Mouse (Mus musculus) olfactory bulb, adult 2 months (tissue): ENCODE measurements around the gene Sfpq. TPM values are rescaled to one million over a fixed set of nuclear protein-coding genes. Genes with fewer than 3 reads are reported as not detected.
"Not testable (repeated sequence)": the region's sequence is repeated elsewhere in the genome, so short reads cannot be mapped to it uniquely, and the experiment has no call there.

Experiments
- H3K27ac ChIP-seq: fragments of 200-500 bp; 2 replicates; pipeline ENCODE4 v1.5.1; 2012; ENCODE audit warnings: low read depth, low read length; ENCODE audit not compliant: insufficient read depth
- H3K4me1 ChIP-seq: fragments of 200-500 bp; 2 replicates; pipeline ENCODE4 v1.6.1; 2012; ENCODE audit warnings: low read length; ENCODE audit not compliant: control insufficient read depth, insufficient read depth
- H3K4me3 ChIP-seq: fragments of 200-500 bp; 2 replicates; pipeline ENCODE4 v1.5.1; 2012; ENCODE audit warnings: mild to moderate bottlenecking, low read depth, low read length, moderate library complexity; ENCODE audit not compliant: insufficient read depth
- CTCF ChIP-seq: fragments of 200-500 bp; IDR thresholded peaks from 2 replicates; pipeline ENCODE4 v1.5.1; 2012; ENCODE audit warnings: low read depth, mild to moderate bottlenecking, low read length, moderate library complexity; ENCODE audit not compliant: insufficient read depth
- POLR2A ChIP-seq: fragments of 200-500 bp; IDR thresholded peaks from 2 replicates; pipeline ENCODE4 v1.6.1; 2012; ENCODE audit warnings: mild to moderate bottlenecking, low read depth, low read length, moderate library complexity; ENCODE audit not compliant: insufficient read depth
- WGBS: fragments of 180-500 bp; shearing (Covaris S2); methylation state at CpG from one replicate; pipeline ENCODE4 v1.1.7; 2018; 5-methylcytosine and 5-hydroxymethylcytosine counted together
- polyA plus RNA-seq: library from polyadenylated mRNA; stranded (reverse); fragments of >200 nt; gene quantifications from 2 replicates; pipeline ENCODE4 v1.2.4, GENCODE M21; 2012; ENCODE audit warnings: low replicate concordance; ENCODE audit not compliant: missing spikeins, insufficient read depth, insufficient read length

Gene Sfpq
- polyA plus RNA-seq, 1 experiment: 1,081 TPM

- no peak overlapping the region for H3K27ac ChIP-seq
- H3K4me1 ChIP-seq: peaks cover 6% of the 10 kb centered on the region
- H3K4me3 ChIP-seq: no peak overlapping the region
- 40% methylated on average over 8 of the region's 8 CpGs for WGBS
- TF ChIP-seq CTCF: no peak
- no peak for TF ChIP-seq POLR2A
Observed at GRCm38 (mm10) chr4:127000601-127001105, 20.5 kb upstream of the Sfpq start.

GRCm38 (mm10) chr4:127004384-127004783 lies 16.7 kb upstream of the Sfpq start:
- Histone ChIP-seq H3K27ac (no peak overlapping the region), H3K4me1 (peaks cover 6% of the 10 kb centered on the region), H3K4me3 (no peak overlapping the region)
- 64% methylated on average over 3 of the region's 3 CpGs for WGBS
- no peak for TF ChIP-seq POLR2A

GRCm38 (mm10) chr4:127005113-127005936 lies 15.8 kb upstream of the Sfpq start:
- Histone ChIP-seq H3K4me3 (peak overlapping the region; percentile 40), H3K4me1 (peaks cover 6% of the 10 kb centered on the region), H3K27ac (peak overlapping the region; percentile 23)
- TF ChIP-seq CTCF (no peak), POLR2A (no peak)
- 13% methylated on average over 25 of the region's 25 CpGs for WGBS

DNA sequence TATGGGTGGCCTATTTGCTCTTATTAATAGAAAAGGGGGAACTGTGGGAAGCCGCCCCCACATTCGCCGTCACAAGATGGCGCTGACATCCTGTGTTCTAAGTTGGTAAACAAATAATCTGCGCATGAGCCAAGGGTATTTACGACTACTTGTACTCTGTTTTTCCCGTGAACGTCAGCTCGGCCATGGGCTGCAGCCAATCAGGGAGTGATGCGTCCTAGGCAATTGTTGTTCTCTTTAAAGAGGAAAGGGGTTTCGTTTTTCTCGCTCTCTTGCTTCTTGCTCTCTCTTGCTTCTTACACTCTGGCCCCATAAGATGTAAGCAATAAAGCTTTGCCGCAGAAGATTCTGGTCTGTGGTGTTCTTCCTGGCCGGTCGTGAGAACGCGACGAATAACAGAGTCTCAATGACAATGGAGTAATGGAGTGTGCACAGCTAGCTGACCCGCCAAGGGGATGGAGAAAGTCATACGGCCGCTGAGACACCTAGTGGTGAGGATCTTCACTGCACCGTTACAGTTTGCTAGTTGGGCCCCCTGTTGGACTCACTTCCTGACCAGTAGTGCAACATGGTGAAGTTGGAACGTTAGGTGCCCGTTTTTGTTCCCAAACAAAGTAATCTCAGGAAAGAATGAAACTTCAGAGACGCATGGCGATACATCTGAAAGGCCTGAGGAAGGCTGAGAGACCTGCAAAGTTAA lies 5.7 kb upstream of the Sfpq start:
- WGBS: 7% methylated on average over 14 of the region's 26 CpGs
- peak; percentile 55; the same call in 1 of the 2 replicates for TF ChIP-seq CTCF
- Histone ChIP-seq H3K27ac (peak overlapping the region; percentile 97), H3K4me3 (peak overlapping the region; percentile 57)
- H3K4me1 ChIP-seq: not testable (repeated sequence)

GRCm38 (mm10) chr4:127016366-127016765 lies 4.8 kb upstream of the Sfpq start:
- TF ChIP-seq CTCF (no peak), POLR2A (no peak)
- H3K4me1 ChIP-seq: peaks cover 4% of the 10 kb centered on the region; the same call in 1 of the 2 replicates
- H3K4me3 ChIP-seq: no peak overlapping the region
- 62% methylated on average over 4 of the region's 4 CpGs for WGBS
- no peak overlapping the region for H3K27ac ChIP-seq

DNA sequence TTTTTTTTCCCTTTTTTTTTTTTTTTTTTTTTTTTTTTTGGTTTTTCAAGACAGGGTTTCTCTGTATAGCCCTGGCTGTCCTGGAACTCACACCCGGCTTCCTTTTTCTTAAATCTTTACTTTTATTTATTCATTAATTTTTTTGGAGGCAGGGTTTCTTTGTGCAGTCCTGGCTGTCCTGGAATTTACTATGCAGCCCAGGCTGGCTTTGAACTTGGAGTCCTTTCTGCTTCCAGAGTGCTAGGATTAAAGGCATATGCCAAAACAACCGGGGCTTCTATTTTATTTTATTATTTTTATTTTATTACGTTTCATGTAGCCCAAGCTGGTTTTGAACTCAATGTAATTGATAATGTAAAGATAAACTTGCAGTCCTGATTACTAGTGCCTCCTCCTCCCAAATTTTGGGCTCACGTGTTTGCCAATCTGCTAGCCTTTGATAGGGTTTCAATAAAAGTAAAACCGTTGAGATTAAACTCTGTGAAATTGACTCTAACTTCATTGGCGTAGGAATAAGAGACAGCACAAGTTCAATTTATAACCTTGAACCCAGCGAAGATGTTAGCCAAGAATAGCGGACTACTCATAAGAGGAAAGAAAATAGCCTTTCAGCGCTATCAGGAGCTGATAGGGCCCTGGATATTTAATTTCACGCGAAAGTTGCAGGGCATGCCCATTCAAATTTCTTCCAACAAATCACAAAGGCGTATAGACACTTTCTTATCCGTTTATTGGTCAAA lies 543 bp upstream of the Sfpq start:
- no peak for TF ChIP-seq POLR2A
- no peak for TF ChIP-seq CTCF
- Histone ChIP-seq H3K27ac (no peak overlapping the region), H3K4me3 (no peak overlapping the region), H3K4me1 (peaks cover 4% of the 10 kb centered on the region; the same call in 1 of the 2 replicates)
- WGBS: 11% methylated on average over 13 of the region's 13 CpGs

- WGBS: under 1% methylated on average over 53 of the region's 53 CpGs
- Histone ChIP-seq H3K27ac (peak overlapping the region; percentile 97), H3K4me1 (0 out of 2 replicates have a peak, but pooled peaks cover 2% of the 10 kb centered on the region), H3K4me3 (peak overlapping the region; percentile 98)
- TF ChIP-seq CTCF: no peak
- peak; percentile 16; the same call in 1 of the 2 replicates for TF ChIP-seq POLR2A
Observed at GRCm38 (mm10) chr4:127021989-127022626, 984 bp downstream of the Sfpq start.

DNA sequence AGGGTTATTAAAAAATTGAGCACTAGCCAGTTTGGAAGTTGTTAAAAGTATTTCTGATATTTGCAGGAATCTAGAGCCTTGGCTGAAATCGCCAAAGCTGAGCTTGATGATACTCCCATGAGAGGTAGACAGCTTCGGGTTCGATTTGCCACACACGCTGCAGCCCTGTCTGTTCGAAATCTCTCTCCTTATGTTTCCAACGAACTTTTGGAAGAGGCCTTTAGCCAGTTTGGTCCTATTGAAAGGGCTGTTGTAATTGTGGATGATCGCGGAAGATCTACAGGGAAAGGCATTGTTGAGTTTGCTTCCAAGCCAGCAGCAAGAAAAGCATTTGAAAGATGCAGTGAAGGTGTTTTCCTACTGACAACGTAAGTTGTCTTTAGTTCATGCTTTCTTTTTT lies 2.1 kb downstream of the Sfpq start:
- H3K27ac ChIP-seq: no peak overlapping the region
- 0 out of 2 replicates have a peak, but pooled peaks cover 2% of the 10 kb centered on the region for H3K4me1 ChIP-seq
- peak overlapping the region; percentile 98 for H3K4me3 ChIP-seq
- 0% methylated on average over 9 of the region's 9 CpGs for WGBS
- no peak for TF ChIP-seq CTCF
- TF ChIP-seq POLR2A: no peak
